Mouse (Mus musculus) erythroblast, embryonic 14.5 days (primary cell): ENCODE results near the gene Notch4. TPM values are rescaled to one million over a fixed set of nuclear protein-coding genes. Genes with fewer than 3 reads are reported as not detected.

Experiments
- H3K27me3 ChIP-seq: 2 replicates; pipeline ENCODE4 v1.6.1; 2012; ENCODE audit warnings: inconsistent platforms; ENCODE audit not compliant: control insufficient read depth
- H3K36me3 ChIP-seq: 2 replicates; pipeline ENCODE4 v1.6.1; 2012; ENCODE audit warnings: mild to moderate bottlenecking, inconsistent platforms; ENCODE audit not compliant: control insufficient read depth
- H3K4me1 ChIP-seq: 2 replicates; pipeline ENCODE4 v1.6.1; 2012; ENCODE audit warnings: inconsistent platforms; ENCODE audit not compliant: control insufficient read depth
- H3K4me3 ChIP-seq: replicated peaks from 2 replicates; pipeline ENCODE3; 2012; ENCODE audit warnings: moderate library complexity, mild to moderate bottlenecking, inconsistent platforms
- H3K9me3 ChIP-seq: 2 replicates; pipeline ENCODE4 v1.6.1; 2012; ENCODE audit warnings: low read length, inconsistent platforms, mixed read lengths; ENCODE audit not compliant: control insufficient read depth
- GATA1 ChIP-seq: IDR thresholded peaks from 2 replicates; pipeline ENCODE4 v1.6.1; 2012; ENCODE audit warnings: low read length, inconsistent platforms, mixed read lengths
- TAL1 ChIP-seq: IDR thresholded peaks from 3 replicates; pipeline ENCODE4 v1.6.1; 2012; ENCODE audit warnings: low read length, inconsistent platforms, mixed read lengths
- polyA plus RNA-seq: library from polyadenylated mRNA; stranded (reverse); fragments of >175 nt; gene quantifications from 2 replicates; pipeline ENCODE4 v1.2.3, GENCODE M21; 2012

The Notch4 gene
- polyA plus RNA-seq, 1 experiment, result 0.17 TPM

GRCm38 (mm10) chr17:34590154-34590987, 26.3 kb downstream of the Notch4 start:
- Histone ChIP-seq H3K4me1 (peaks cover 81% of the 10 kb centered on the region), H3K27me3 (peaks cover 26% of the 10 kb centered on the region)

GRCm38 (mm10) chr17:34591029-34591993, 27.2 kb downstream of the Notch4 start, which contains the start of gene Pbx2:
TSS of gene Pbx2 (plus strand) at chr17:34591266.
- peaks cover 22% of the 10 kb centered on the region for H3K36me3 ChIP-seq
- peak within 1 kb of the TSS; percentile 74 for H3K4me3 ChIP-seq
- H3K9me3 ChIP-seq, result no peaks in the 10 kb centered on the region
- peaks cover 20% of the 10 kb centered on the region for H3K27me3 ChIP-seq
- H3K4me1 ChIP-seq, result peaks cover 80% of the 10 kb centered on the region
- TF ChIP-seq TAL1 (no peak), GATA1 (no peak)

More at GRCm38 (mm10) chr17:34590154-34590987, 26.3 kb downstream of the Notch4 start:
- no peaks in the 10 kb centered on the region for H3K9me3 ChIP-seq
- H3K36me3 ChIP-seq, result peaks cover 15% of the 10 kb centered on the region
- no peak overlapping the region for H3K4me3 ChIP-seq
- TF ChIP-seq TAL1 (no peak), GATA1 (no peak)

DNA sequence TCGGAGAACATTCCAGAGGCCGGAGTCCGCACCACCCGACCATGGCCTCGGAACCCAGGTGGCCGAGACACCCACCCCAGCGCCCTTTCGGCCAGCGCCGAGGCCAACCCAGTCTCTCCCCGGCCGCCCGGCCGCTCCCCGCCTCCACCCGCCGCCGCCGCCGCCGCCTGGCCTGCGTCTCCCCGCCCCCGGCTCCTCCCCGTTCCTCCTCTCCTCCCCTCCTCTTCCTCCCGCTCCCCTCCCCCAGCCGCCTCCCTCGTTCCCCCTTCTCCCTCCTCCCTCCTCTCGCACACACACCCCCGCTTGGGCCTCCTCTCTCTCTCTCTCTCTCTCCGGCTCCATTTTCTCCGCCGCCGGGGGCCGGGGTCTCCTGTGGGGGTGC, 27.9 kb downstream of the Notch4 start:
- peaks cover 75% of the 10 kb centered on the region for H3K4me1 ChIP-seq
- H3K9me3 ChIP-seq, result no peaks in the 10 kb centered on the region
- peaks cover 15% of the 10 kb centered on the region for H3K27me3 ChIP-seq
- H3K4me3 ChIP-seq, result peak overlapping the region; percentile 74
- TF ChIP-seq GATA1 (no peak), TAL1 (no peak)
- H3K36me3 ChIP-seq, result peaks cover 22% of the 10 kb centered on the region

- Histone ChIP-seq H3K4me3 (peak overlapping the region; percentile 74), H3K9me3 (no peaks in the 10 kb centered on the region), H3K27me3 (peaks cover 17% of the 10 kb centered on the region), H3K4me1 (peaks cover 76% of the 10 kb centered on the region), H3K36me3 (peaks cover 22% of the 10 kb centered on the region)
- TF ChIP-seq GATA1, result no peak
- TF ChIP-seq TAL1, result no peak
Measured at GRCm38 (mm10) chr17:34592581-34593549, 28.8 kb downstream of the Notch4 start.

- H3K4me3 ChIP-seq, result peak overlapping the region; percentile 74
- no peaks in the 10 kb centered on the region for H3K9me3 ChIP-seq
- TF ChIP-seq TAL1 (no peak), GATA1 (no peak)
- peaks cover 70% of the 10 kb centered on the region for H3K4me1 ChIP-seq
- peaks cover 15% of the 10 kb centered on the region for H3K27me3 ChIP-seq
- peaks cover 22% of the 10 kb centered on the region for H3K36me3 ChIP-seq
Measured at GRCm38 (mm10) chr17:34593752-34594525, 29.9 kb downstream of the Notch4 start.

- Histone ChIP-seq H3K36me3 (peaks cover 39% of the 10 kb centered on the region), H3K9me3 (no peaks in the 10 kb centered on the region), H3K4me3 (no peak overlapping the region), H3K4me1 (peaks cover 64% of the 10 kb centered on the region), H3K27me3 (peaks cover 2% of the 10 kb centered on the region; the same call in 1 of the 2 replicates)
- TF ChIP-seq TAL1 (no peak), GATA1 (no peak)
Measured at GRCm38 (mm10) chr17:34596098-34596497, 32.0 kb downstream of the Notch4 start.

DNA sequence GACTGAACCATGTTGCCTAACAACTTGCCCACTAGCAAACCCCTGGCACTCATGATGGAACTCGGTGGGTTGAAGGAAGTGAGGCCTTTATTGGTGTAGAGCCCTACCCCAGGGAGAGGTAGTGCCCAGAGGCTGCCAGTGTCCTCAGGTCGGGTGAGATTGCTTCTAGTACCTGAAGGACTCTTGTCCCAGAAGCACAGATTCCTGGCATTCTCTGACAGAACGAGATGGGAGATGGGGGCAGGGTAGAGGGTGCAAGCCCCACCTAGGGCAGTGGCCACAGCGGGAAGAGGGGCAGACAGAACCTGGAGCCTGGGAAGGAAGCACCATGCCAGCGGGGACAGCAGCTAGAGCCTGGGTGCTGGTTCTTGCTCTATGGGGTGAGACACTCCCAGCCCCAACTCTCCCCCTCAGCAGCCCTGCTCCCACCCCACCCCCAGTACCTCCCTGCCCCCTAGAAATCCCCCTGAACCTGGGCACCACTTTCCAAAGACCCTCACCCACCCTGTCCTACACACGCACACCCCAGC, 33.6 kb downstream of the Notch4 start, which contains the start of gene Ager:
TSS of gene Ager (plus strand) at position 297 of the 530 bp plus-strand sequence.
- no peak for TF ChIP-seq TAL1
- TF ChIP-seq GATA1, result no peak
- no peak within 1 kb of the TSS for H3K4me3 ChIP-seq
- H3K36me3 ChIP-seq, result peaks cover 51% of the 10 kb centered on the region
- H3K9me3 ChIP-seq, result no peaks in the 10 kb centered on the region
- peaks cover 61% of the 10 kb centered on the region for H3K4me1 ChIP-seq
- H3K27me3 ChIP-seq, result peaks cover 2% of the 10 kb centered on the region; the same call in 1 of the 2 replicates
